Mouse (Mus musculus) brain, embryonic 14.5 days (tissue): Measurements from ENCODE around the gene Cpne8. TPM values are rescaled to one million over a fixed set of nuclear protein-coding genes. Genes with fewer than 3 reads are reported as not detected.
A peak's percentile ranks its signal among the peaks of the same experiment; 100 is the strongest.

ENCODE experiments used
- DNase-seq: peaks from one replicate; pipeline ENCODE4 v3.0.0-alpha.2; 2011; ENCODE audit warnings: low read depth
- CTCF ChIP-seq: fragments of 200-500 bp; IDR thresholded peaks from 2 replicates; pipeline ENCODE4 v1.5.1; 2012; ENCODE audit warnings: inconsistent platforms, mild to moderate bottlenecking, moderate library complexity, borderline replicate concordance; ENCODE audit not compliant: insufficient read depth, insufficient read length; ENCODE audit errors: extremely low read depth
- POLR2A ChIP-seq: fragments of 200-500 bp; IDR thresholded peaks from 2 replicates; pipeline ENCODE4 v1.6.1; 2012; ENCODE audit warnings: mild to moderate bottlenecking, inconsistent platforms, borderline replicate concordance; ENCODE audit not compliant: poor library complexity, insufficient read depth, insufficient read length, severe bottlenecking; ENCODE audit errors: extremely low read depth
- polyA plus RNA-seq: library from polyadenylated mRNA; depleted of rRNA; stranded (reverse); fragments of >200 nt; gene quantifications from 2 replicates; pipeline ENCODE4 v1.2.3, GENCODE M21; 2012

Cpne8 gene
- polyA plus RNA-seq, 1 experiment = 10.9 TPM

- TF ChIP-seq POLR2A (no peak), CTCF (no peak)
- peak; percentile 42 for DNase-seq
Measured at GRCm38 (mm10) chr15:90609836-90610415, 69.3 kb downstream of the Cpne8 start.

GRCm38 (mm10) chr15:90608368-90608767 is 70.9 kb downstream of the Cpne8 start:
- DNase-seq = no peak
- TF ChIP-seq POLR2A (no peak), CTCF (no peak)

- TF ChIP-seq CTCF = no peak
- no peak for TF ChIP-seq POLR2A
- DNase-seq = no peak
Measured at GRCm38 (mm10) chr15:90607181-90607580, 72.1 kb downstream of the Cpne8 start.

- peak; percentile 65 for DNase-seq
- TF ChIP-seq POLR2A (no peak), CTCF (no peak)
Measured at GRCm38 (mm10) chr15:90603676-90604075, 75.6 kb downstream of the Cpne8 start.

GRCm38 (mm10) chr15:90597715-90598497 is 81.3 kb downstream of the Cpne8 start:
- TF ChIP-seq CTCF = no peak
- peak; percentile 82 for DNase-seq

- no peak for DNase-seq
- TF ChIP-seq CTCF (no peak), POLR2A (no peak)
Measured at GRCm38 (mm10) chr15:90595592-90595991, 83.6 kb downstream of the Cpne8 start.

GRCm38 (mm10) chr15:90589587-90589986 is 89.6 kb downstream of the Cpne8 start:
- TF ChIP-seq POLR2A = no peak
- no peak for TF ChIP-seq CTCF
- DNase-seq = no peak

- DNase-seq = no peak
- TF ChIP-seq POLR2A (no peak), CTCF (no peak)
Measured at GRCm38 (mm10) chr15:90577402-90577801, 101.8 kb downstream of the Cpne8 start.

GRCm38 (mm10) chr15:90569246-90569645 is 110.0 kb downstream of the Cpne8 start:
- TF ChIP-seq CTCF (no peak), POLR2A (no peak)
- no peak for DNase-seq

- DNase-seq = no peak
- no peak for TF ChIP-seq CTCF
- no peak for TF ChIP-seq POLR2A
Measured at GRCm38 (mm10) chr15:90568050-90568449, 111.2 kb downstream of the Cpne8 start.

- no peak for DNase-seq
- no peak for TF ChIP-seq CTCF
- TF ChIP-seq POLR2A = no peak
Measured at GRCm38 (mm10) chr15:90563996-90564395, 115.2 kb downstream of the Cpne8 start.

- peak; percentile 14 for DNase-seq
- no peak for TF ChIP-seq CTCF
- TF ChIP-seq POLR2A = no peak
Measured at GRCm38 (mm10) chr15:90561613-90562012, 117.6 kb downstream of the Cpne8 start.
